Mouse (Mus musculus): Measurements from ENCODE around the gene Cbx2.

Gene Cbx2

GRCm38 (mm10) chr11:119022895-119023615, at the start of gene Cbx2:
Gene Cbx2, plus strand, starts transcription at chr11:119022962.
- DNase-seq, result peak; percentile 93 to 97

DNA sequence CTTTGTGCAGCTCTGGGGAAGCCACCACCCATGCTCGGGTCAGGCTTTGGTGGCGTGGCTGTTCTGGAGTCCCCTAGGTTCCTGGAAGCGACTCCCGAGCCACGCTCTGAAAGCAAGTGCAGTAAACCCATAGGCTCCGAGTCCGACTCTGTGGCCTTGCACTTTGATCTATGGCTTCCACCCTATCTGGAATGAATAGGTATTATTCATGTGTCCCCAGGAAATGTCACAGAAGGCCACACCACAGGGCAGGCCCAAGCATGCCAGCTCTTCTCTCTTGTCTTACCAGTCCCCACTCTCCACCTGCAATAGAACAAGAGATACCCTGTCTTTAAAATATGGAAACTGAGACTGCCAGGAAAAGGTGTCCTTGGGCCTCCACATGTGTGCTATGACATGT, 48.4 kb upstream of the Cbx2 start:
- DNase-seq, result no peak

DNA sequence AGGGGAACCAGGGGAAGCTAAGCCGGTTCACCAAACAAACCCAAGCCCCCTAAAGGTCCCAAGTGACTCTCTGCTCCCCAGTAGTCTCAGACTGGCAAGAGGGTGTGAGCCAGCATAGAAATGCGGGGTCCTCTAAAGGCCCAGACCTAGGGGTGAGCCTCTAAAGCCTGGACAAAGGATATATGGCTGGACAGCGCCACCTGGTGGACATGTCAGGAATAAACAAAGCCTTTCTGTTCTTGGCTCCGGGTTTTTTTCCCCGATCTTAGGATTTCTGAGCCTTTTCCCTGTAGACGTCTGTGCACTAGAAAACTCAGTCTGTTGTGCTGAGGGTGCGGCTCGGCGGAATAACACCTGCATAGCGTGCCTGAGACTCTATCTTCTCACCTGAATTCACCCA, 47.3 kb upstream of the Cbx2 start:
- DNase-seq, result peak; percentile 92 to 94

DNA sequence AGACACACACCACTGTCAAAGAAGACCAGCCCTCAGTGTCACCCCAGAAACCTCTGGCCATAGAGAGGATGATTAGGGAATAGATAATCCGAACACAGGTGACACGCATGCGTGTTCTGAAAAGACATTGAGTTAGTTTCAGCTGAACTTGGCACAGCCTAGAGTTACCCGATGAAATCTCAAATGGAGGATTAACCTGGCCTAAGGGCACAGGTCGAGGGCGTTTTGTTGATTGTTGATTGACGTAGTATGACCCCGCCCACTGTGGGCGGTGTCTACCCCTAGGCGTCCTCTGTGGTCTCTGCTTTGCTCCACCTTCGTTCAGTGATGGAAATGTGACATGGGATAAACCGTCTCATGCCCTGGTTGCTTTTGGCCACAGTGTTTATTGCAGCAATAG, 46.8 kb upstream of the Cbx2 start:
- peak; percentile 62 to 65 for DNase-seq

- no peak for DNase-seq
Observed at GRCm38 (mm10) chr11:118980388-118980787, 42.4 kb upstream of the Cbx2 start.

DNA sequence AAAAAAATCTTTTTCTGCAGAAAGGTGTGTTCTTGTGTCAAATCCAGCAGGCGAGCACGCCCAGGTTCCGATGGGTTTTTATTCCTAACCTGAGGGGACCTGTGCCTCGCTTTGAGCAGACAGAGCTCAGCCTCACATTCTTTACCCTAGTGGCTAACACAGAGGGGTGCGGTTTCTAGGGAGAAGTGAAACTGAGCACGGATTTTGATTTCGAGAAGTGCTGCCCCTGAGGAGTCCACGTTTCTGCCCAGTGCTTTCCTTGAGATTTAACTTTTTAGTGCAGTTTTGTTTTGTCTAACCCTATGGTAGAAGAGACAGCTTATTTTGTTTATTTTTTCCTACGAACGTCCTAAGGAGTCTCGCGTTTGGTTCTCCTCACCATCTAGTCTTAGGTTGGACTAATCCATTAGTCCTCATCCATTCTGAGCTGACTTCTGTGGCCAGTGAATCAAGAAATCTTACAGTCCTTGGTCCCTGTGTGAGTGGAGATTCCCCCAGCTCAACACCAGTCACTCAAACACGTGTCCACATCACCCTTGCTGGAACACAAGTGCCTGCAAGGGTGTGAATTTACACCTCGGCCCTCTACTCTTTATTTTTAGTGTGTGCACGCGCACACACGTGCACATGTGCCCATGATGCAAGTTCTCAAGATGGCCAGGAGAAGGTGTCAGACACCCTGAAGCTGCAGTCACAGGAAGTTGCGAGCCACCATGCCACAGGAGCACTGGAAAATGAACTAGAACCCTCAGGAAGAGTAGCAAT, 41.6 kb upstream of the Cbx2 start:
- no peak for DNase-seq

- no peak for DNase-seq
Observed at GRCm38 (mm10) chr11:118982593-118983113, 40.1 kb upstream of the Cbx2 start.

DNA sequence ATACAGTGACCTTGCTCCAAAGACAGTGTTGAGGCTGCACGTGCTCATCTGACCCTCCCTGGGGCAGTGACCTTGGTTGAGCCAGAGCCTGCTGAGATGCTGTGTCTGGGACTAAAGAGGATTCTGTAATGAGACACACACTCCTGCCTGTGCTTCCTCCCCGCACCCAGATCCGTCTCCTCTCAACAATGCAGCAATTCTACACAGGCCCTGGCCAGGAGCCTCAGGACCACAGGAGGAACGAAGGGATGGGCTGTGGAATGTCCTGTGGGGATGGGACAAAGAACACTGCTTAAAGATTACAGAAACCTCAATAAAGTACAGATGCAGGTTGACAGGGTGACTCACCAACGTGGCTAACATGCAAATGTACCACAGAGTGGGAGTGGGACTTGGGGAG, 37.2 kb upstream of the Cbx2 start:
- no peak for DNase-seq

GRCm38 (mm10) chr11:118987999-118988398, 34.8 kb upstream of the Cbx2 start, which contains the start of gene Enpp7:
Gene Enpp7, plus strand, starts transcription at chr11:118988188.
- DNase-seq, result no peak

DNA sequence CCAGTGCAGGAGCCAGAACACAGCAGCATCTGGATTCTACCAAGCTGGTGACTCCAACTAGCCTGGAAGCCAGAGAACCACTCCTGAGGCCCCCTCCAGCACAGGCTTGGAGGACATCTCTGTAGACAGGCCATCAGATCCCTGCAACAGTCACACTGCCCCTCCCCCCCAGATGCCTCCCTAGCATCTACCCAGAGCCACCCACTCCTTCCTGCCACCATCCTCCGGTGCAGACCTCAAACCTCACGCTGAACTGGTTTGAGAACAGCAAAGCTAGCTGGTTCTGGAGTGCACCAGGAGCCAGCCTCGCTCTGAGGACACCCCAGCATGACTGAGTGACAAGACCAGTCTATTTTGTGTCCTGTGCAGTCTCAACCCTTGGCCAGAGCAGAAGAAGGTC, 30.0 kb upstream of the Cbx2 start:
- DNase-seq, result no peak

GRCm38 (mm10) chr11:118995448-118995847, 27.3 kb upstream of the Cbx2 start:
- DNase-seq, result peak in 1 of 2 experiments; percentile 40

DNA sequence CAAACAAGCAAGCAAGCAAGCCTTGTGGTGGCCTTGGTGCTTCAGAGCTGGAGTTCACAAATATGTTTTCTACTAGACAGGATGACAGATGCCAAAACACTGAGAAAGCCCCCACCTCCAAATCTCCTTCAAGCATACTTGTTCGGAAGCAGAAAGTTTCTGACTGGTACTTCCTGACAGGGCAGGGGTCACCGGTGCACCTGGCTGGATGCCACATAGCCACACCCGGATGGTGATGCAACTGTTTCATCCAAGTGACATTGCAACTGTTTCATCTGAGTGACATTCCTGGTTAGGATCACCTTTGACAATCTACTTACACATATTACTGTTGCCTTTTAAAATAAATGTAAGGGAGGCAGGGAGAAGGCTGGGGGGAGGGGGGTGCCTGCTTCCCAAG, 25.6 kb upstream of the Cbx2 start:
- peak in 1 of 2 experiments; percentile 36 for DNase-seq

DNA sequence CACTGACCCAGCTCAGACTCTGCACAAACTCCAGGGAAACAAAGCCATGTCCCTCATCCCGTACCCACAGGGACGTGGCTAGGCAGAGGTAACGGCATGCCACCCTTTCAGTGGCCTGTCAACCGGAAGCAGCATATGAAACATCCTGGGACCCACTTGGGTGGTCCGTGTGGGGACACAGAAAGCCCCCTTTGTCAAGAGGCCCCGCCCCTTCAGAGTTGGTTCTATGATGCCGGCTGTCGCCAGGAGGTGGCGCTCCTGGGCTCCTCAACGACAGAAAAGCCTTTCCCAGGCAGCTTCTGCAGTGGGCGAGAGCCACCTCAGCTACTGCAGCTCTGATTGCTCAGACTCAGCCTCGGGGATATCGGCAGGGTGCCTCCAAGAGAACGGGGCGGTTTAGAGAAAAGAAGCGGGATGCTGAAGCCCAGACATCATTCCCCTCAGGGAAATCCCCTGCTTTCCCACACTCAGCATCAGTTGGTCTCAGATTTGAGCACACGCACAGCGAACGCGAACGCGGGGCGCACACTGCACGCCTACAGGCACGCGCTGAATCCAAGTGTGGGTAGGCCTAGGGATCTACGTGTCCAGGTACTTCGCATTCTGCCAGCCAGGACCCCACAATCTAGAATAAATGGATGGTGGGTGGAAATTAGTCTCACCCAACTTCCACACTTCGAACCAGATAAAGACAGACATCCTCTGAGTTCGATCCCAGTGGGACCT, 24.1 kb upstream of the Cbx2 start:
- DNase-seq, result peak; percentile 94 to 96

DNA sequence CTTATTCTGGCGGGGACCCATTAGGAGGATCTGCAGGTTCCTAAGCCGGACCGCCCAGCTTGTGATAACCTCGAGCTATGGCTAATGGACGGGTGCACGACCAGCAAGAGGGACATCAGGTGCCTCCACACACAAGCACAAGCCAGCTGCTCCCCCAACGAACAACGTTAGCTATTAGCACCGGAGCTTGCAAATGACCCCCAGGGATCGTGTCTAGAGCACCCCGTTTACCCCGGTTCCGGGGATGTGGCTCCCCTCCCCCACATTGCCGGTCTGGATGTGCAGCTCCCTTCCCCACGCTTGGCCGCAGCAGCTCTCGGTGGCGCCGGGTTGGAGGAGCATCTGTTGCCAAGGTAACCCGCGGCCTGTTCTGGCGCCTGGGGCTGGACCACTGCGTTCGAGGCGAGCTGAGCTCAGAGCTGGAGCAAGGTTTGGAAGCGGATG, 23.4 kb upstream of the Cbx2 start:
- DNase-seq, result peak; percentile 85 to 91

- no peak for DNase-seq
Observed at GRCm38 (mm10) chr11:119000877-119001276, 21.9 kb upstream of the Cbx2 start.

DNA sequence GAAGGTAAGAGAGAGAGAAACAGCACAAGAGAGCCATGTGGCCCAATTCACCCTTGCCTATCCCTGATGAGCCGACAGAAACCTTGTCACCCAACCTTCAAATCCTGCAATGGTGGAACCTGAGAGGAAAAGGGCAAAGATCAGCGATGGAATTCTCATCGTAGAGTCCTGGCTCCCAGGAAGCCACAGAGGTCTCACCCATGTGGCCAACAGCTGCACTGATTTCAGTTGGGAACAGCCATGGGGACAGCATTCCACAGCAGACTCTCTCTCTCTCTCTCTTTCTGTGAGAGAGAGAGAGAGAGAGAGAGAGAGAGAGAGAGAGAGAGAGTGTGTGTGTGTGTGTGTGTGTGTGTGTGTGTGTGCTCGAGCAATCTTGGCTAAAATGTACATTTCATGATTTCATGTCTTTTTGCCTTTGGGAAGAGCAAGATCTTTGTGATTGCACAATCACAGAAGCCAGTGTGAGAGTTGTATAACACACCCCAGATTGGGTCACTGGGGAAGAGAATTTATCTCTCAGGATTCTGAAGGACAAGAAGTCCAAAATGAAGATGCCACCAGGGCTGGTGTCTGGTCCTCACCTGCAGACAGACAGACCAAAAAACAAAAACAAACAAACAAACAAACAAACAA, 21.2 kb upstream of the Cbx2 start:
- no peak for DNase-seq

DNA sequence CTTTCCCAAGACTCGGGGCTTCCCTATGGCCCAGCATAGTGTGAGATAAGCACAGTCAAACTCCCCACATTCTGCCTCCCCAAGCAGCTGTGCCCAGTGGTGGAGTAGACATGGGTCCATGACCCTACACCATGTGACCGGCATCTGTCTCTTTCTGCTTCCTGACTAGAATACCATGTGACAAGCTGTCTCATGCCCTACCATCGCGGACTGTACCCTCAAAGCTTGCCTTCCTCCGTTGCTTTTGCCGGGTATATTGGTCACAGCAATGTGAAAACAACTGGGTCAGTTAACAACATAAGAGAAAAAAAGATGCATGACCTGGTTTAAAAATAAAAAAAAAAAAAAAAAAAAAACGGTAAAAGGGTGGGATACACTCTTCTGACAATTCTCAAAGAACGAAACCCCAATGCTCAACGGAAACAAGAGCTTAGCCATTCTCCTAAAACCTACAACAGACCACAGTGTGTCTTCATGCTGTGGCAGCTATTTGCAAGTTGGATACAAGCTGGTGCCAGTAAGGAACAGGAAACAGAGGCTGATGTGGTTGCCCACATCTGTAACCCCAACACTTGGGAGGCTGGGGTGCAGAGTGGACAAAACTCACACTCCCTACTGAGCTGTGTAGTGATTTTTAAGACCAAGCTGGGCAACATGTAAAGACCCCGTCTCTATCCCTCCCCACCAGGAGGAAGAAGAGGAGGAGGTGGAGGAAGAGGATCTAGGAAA, 17.1 kb upstream of the Cbx2 start:
- no peak for DNase-seq

DNA sequence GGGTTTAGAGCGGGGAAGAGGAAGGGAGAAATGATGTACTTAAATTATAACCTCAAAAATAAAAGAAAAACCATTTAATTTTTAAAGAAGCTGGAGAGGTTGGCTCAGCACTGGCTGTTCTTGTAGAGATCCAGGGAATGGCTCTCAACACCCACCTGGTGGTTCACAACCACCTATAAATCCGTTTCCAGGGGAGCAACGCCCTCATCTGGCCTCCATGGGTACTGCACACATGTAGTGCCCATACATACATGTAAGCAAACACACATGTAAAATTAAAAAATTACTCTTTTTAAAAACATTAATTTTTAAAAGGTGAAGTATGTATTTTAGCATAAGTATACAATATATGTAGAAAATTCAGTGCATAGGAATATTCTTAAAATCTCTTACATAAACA, 16.3 kb upstream of the Cbx2 start:
- DNase-seq, result no peak

DNA sequence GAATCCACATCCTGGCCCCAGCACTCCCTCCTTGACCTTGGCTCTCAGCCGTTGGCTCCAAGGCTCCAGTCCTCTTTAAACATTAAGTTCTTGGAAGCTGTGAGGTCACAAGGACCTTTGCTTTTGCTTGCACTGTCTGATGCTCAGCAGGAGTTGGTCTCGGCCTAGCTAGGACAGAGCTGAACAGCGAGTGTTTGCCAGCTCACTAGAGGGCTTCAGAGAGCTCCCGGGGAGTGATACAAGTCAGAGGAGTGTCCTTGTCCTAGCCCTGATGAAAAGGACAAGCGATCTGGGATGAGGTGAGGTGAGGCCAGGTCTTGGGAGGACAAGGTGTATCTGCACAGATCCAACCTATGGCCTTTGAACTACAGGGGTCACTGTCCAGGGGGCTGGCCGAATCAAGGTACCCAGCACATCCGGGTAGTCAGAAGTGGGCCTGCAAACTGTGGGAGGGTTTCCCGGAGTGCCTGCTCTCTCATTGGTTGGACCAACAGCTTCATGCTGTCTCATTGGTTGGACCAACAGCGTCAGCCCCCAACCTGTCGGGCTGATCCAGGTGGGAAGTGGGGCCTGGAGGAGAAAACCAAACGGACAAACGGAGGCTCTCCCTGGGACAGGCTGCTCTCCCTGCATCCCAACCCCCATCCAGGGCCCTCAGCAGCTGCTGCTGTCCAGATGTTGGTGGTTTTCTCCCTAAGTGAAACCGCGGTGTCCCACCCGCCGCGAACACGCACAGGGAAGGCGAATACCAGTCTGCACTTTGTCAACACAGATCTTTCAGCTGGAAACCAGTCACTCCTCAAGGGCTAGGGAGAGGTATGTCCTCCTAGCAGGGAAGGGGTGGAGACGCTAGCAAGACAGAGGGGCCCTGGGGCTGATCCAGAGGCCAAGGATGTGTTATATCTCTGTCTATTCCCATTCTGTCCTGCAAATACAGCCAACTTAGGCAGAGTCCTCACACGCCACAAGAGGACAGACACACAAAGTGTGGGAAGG, 15.0 kb upstream of the Cbx2 start:
- no peak for DNase-seq

DNA sequence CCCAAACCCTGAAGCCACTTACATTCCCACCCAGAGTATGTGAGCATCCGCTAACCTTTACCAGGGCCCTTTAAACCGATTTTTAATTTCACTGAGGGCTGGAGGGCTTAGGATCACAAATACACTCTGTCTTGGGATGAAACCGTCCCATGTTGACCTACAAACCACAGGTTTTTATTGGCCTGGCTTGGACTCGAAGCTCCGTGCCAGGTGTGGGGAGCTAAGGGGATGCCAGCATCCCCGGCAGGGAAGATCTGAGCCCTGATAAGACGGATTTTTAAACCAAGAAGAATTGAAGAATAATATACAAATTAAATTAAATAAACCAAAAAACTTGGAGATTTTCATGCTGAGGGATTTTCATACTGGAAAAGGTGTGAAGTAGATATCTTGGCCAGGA, 8.3 kb upstream of the Cbx2 start:
- DNase-seq, result peak in 1 of 2 experiments; percentile 50

- DNase-seq, result no peak
Observed at GRCm38 (mm10) chr11:119017506-119017905, 5.3 kb upstream of the Cbx2 start.
